Mouse (Mus musculus): Measurements from ENCODE around the gene B3gnt3. TPM values are rescaled to one million over a fixed set of nuclear protein-coding genes. Genes with fewer than 3 reads are reported as not detected.
"Not testable (repeated sequence)": the region's sequence is repeated elsewhere in the genome, so short reads cannot be mapped to it uniquely, and the experiment has no call there.

B3gnt3 gene
- polyA plus RNA-seq (2016; fragmentation: Nextera tagmentation; extraction: Ambion mirVana), result 0.54 and 0.67 TPM in 2 replicates

DNA sequence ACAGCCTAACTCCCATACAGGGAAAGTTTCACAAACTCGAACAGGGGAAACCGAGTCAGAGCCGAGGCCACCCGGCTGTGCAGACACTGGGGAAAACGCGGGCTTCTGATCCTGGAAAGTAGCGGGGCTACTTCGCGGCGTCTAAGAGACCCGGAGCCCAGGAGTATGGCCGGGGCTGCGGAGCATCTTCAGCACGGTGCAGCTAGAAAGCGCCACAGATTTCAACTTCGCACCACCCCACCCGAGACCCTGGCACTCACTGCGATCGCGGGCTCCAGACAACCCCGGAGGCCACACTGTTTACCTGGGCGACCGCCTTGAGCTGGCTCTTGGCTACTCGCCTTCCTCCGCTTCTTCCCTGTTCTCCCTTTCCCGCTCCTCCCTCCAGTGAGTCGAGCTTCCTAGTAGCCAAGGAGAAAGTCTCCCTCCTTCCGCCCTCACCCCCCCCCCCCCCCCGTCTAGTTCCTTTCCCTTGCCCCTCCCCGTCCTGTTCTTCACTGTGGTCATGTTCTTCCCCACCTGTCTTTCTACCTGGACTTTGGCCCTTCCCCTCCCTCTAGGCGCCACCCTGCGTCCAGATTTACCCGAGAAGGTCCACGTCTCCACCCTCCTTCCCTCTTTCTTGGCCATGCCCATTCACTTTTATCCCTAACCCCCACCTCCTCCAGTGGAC is at the start of gene B3gnt3:
Gene B3gnt3 (minus strand): TSS at position 376 of the 673 bp plus-strand sequence.
- WGBS, result 16% methylated on average over 31 of the region's 34 CpGs
- no peak for ATAC-seq (ENCODE audit: low FRiP score, low read depth)

DNA sequence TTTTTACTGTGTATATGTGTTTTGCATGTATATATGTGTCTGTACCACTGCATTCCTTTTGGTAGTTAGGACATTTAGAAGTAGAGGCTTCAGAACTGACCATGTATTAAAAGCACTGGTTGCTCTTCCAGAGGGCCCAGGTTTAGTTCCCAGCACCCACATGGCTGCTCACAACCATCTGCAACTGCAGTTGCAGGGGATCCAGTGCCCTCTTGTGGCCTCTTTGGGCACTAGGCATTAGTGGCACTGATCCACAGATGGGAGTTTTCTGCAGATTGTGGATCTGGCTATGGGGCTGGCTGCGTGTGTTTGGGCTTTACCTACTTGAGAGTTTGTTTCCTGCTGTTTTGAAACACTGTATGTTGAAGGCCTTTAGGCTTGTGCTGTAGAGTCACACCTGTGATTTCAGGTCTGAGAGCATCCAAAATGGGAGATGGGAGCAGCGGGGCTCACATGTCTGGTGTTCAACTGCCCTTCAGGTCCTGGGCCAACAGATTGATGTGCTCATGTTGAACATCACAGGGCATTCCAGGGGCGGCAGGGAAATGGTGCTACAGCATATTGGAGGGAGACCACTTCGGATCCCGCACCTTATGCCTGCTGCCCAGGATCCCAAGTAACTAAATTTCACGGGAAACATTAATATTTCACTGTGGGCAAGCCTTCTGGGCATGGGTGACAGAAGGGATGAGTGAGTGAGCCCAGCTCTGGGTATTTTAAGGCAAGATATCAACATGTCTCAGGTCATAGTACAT is 47.9 kb upstream of the B3gnt3 start:
- H3K36me3 ChIP-seq; H3K27me3 ChIP-seq (replicated peaks); H3K9ac ChIP-seq; H3K4me1 ChIP-seq; H3K4me2 ChIP-seq (replicated peaks); H3K27ac ChIP-seq; ATAC-seq (ENCODE audit: low FRiP score, low read depth); H3K4me3 ChIP-seq; H3K9me3 ChIP-seq: not testable (repeated sequence)
- 84% methylated on average over 6 of the region's 6 CpGs for WGBS

More for the DNA sequence above, at the start of gene B3gnt3:
- Histone ChIP-seq H3K4me2 (replicated peaks) (peak within 1 kb of the TSS; percentile 14; the same call in 1 of the 2 replicates), H3K4me1 (peaks cover 8% of the 10 kb centered on the region; the same call in 1 of the 2 replicates), H3K4me3 (no peak within 1 kb of the TSS), H3K27ac (no peak within 1 kb of the TSS), H3K27me3 (replicated peaks) (peaks cover 66% of the 10 kb centered on the region), H3K36me3 (no peaks in the 10 kb centered on the region), H3K9ac (no peak within 1 kb of the TSS), H3K9me3 (no peaks in the 10 kb centered on the region)

DNA sequence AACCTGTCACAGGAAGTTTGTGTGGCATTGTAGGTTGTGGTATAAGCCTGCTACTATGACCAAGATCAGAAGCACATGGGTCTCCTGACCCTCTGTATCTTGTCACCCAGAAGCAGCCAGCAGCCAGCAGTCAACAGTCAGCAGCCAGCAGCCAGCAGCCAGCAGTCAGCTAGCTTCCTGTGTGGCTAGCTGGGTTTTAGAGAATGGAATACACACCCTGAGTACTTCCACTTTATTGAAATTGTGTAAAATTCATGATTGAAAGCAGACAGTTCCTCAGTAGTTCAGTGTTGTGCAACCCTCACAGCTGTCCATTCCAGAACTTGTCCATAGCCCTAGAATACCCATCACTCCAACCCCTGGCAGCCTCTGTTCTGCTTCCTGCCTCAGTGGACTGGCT is 45.5 kb upstream of the B3gnt3 start:
- H3K4me2 ChIP-seq (replicated peaks); ATAC-seq (ENCODE audit: low FRiP score, low read depth); H3K9me3 ChIP-seq; H3K27me3 ChIP-seq (replicated peaks); H3K9ac ChIP-seq; H3K27ac ChIP-seq; H3K36me3 ChIP-seq; H3K4me1 ChIP-seq; H3K4me3 ChIP-seq: not testable (repeated sequence)

DNA sequence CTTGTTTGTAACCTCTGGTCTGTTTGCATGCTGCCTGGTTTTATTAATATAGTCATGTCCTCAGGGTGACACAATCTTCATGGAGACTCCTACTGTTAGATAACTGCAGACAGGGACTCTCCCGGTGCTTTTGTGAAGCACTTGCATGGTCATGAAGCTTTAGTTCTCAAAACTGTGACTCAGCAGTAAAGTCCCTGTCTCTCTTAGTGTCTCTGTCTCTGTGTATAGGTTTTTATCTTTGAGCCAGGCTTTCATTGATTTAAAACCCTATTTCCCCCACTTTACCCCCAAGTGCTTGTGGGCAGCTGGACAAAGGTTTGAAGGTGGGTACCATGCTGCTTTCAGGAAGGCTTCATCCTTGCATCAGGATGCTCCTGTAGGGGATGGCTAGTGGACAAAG is 43.7 kb upstream of the B3gnt3 start:
- Histone ChIP-seq H3K27me3 (replicated peaks) (0 out of 2 replicates have a peak, but pooled peaks cover 5% of the 10 kb centered on the region), H3K4me1 (peaks cover 7% of the 10 kb centered on the region), H3K36me3 (no peaks in the 10 kb centered on the region), H3K9ac (no peak overlapping the region), H3K27ac (no peak overlapping the region), H3K9me3 (no peaks in the 10 kb centered on the region), H3K4me3 (no peak overlapping the region), H3K4me2 (replicated peaks) (no peak overlapping the region)
- ATAC-seq (ENCODE audit: low FRiP score, low read depth), result no peak
- 81% methylated on average over 1 of the region's 1 CpGs for WGBS

DNA sequence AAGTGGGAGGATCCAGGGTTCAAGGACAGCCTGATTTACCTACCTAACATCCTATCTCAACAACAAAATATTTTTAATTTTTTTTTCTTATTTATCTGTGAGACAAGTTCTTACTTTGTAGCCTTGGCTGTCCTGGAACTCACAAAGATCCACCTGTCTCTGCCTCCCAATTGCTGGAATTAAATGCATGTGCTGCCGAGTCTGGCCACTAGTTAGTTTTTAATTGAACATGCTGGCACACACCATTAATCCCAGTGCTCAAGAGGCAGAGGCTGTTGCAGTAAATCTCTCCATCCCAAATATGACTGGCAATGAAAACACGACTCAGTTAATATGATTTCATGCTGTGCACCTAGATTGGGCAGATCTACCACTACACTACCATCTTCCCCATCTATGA is 41.2 kb upstream of the B3gnt3 start:
- H3K9me3 ChIP-seq, result no peaks in the 10 kb centered on the region
- no peak overlapping the region for H3K4me2 ChIP-seq (replicated peaks)
- no peak overlapping the region for H3K27ac ChIP-seq
- H3K9ac ChIP-seq, result no peak overlapping the region
- no peak overlapping the region for H3K4me3 ChIP-seq
- ATAC-seq (ENCODE audit: low FRiP score, low read depth), result no peak
- H3K4me1 ChIP-seq, result peaks cover 7% of the 10 kb centered on the region
- H3K36me3 ChIP-seq, result no peaks in the 10 kb centered on the region
- 0 out of 2 replicates have a peak, but pooled peaks cover 5% of the 10 kb centered on the region for H3K27me3 ChIP-seq (replicated peaks)
- 47% methylated on average over 2 of the region's 2 CpGs for WGBS

DNA sequence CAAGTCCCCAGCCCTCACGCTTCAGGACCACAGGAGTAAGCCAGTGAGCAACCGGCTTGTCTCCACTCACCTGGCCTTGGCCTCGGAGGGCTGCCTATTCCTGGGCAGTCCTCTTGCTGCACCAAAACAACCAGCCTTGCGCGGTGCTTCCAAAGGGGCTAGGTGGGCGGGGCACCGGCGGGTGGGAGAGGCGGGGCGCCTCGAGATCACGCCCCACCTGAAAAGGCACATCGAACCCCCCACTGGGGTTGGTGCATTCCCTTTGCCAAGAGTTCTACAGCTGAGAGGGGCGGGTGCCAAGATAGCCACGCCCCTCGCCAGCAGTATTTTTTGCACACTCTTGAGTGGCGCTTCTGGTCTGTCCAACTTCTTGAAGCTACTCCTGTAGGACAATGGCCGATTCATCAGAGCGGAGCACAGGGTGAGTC is 40.1 kb upstream of the B3gnt3 start:
- H3K4me1 ChIP-seq, result peaks cover 7% of the 10 kb centered on the region
- no peak overlapping the region for H3K4me3 ChIP-seq
- H3K9me3 ChIP-seq, result no peaks in the 10 kb centered on the region
- H3K27ac ChIP-seq, result no peak overlapping the region
- no peak overlapping the region for H3K9ac ChIP-seq
- H3K36me3 ChIP-seq, result no peaks in the 10 kb centered on the region
- H3K27me3 ChIP-seq (replicated peaks), result 0 out of 2 replicates have a peak, but pooled peaks cover 5% of the 10 kb centered on the region
- WGBS, result 7% methylated on average over 19 of the region's 19 CpGs
- no peak for ATAC-seq (ENCODE audit: low FRiP score, low read depth)
- H3K4me2 ChIP-seq (replicated peaks), result peak overlapping the region; percentile 54

DNA sequence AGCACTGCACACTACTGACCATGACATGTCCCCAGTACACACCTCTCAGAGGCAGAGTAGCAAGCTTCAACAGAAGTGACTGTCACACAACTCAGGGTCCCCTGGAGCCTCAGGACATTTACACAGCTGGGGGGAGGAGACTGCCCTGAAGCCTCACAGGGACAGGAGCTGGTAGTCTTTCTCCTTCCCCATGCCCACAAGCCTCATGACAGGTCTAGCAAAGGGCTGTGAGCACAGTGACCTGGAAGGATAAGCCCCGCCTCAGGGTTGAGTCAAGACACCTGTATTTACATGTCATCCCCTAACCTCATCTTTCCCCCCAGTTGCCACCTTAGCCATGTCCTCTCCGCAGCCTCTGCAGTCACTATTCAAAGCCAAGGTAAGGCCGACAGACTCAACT is 39.6 kb upstream of the B3gnt3 start:
- no peak overlapping the region for H3K9ac ChIP-seq
- H3K4me3 ChIP-seq, result no peak overlapping the region
- H3K36me3 ChIP-seq, result no peaks in the 10 kb centered on the region
- no peak; the same call in 1 of the 2 replicates for ATAC-seq (ENCODE audit: low FRiP score, low read depth)
- peaks cover 7% of the 10 kb centered on the region for H3K4me1 ChIP-seq
- 0 out of 2 replicates have a peak, but pooled peaks cover 5% of the 10 kb centered on the region for H3K27me3 ChIP-seq (replicated peaks)
- H3K4me2 ChIP-seq (replicated peaks), result peak overlapping the region; percentile 54
- 35% methylated on average over 3 of the region's 3 CpGs for WGBS
- H3K27ac ChIP-seq, result no peak overlapping the region
- H3K9me3 ChIP-seq, result no peaks in the 10 kb centered on the region

DNA sequence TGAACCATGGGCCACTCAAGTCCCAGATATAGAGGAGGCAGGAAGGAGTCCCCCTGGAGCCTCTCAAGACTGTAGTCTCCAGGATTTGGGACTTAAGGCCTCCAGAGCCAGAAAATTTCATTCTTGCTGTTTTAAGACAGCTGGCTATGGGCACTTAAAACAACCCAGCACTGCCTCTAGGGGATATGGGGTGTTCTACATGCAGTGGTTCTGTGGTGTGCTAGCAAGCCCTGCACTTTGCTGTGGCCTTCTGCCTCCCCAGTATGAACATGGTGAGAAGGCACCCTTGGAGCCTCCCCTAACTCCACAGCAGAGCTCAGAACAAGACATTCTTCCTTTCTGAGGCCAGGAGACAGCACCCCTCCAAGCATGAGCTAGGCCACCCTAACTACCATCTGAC is 36.7 kb upstream of the B3gnt3 start:
- H3K36me3 ChIP-seq; ATAC-seq (ENCODE audit: low FRiP score, low read depth); H3K4me2 ChIP-seq (replicated peaks); H3K27ac ChIP-seq; H3K9ac ChIP-seq; H3K9me3 ChIP-seq; H3K4me1 ChIP-seq; H3K4me3 ChIP-seq; H3K27me3 ChIP-seq (replicated peaks): not testable (repeated sequence)

DNA sequence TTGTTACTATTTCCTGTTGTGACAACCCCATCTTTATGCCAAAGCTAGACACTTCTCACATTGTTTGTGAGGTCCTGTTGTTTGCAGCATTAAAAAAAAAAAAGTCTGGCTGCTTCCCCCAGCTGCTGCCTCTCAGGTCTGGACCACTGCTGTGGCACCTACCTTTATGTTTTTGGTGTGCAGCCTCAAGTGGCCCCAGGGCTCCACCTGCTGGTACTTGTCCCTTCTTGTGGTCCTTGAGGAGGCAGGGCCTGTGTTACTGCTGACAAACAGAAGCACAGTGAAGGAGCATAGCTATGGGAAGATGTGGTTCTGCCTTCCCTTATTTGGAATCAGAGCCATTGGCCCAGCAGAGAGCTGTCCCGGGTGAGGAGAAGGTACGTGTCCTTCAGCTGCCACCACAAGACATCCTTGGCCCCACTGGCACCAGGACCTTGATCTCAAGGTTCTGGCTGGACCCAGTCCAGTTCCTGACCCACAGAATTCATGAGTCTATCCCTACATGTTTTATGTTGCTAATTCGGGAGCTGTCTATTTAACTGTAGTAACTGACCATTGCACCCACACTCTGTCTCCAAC is 30.2 kb upstream of the B3gnt3 start:
- ATAC-seq (ENCODE audit: low FRiP score, low read depth), result no peak
- Histone ChIP-seq H3K4me2 (replicated peaks) (no peak overlapping the region), H3K36me3 (no peaks in the 10 kb centered on the region), H3K4me3 (no peak overlapping the region), H3K4me1 (peaks cover 7% of the 10 kb centered on the region; the same call in 1 of the 2 replicates), H3K9ac (no peak overlapping the region), H3K27ac (no peak overlapping the region), H3K9me3 (no peaks in the 10 kb centered on the region), H3K27me3 (replicated peaks) (no peaks in the 10 kb centered on the region; the same call in 1 of the 2 replicates)
- 57% methylated on average over 3 of the region's 3 CpGs for WGBS

DNA sequence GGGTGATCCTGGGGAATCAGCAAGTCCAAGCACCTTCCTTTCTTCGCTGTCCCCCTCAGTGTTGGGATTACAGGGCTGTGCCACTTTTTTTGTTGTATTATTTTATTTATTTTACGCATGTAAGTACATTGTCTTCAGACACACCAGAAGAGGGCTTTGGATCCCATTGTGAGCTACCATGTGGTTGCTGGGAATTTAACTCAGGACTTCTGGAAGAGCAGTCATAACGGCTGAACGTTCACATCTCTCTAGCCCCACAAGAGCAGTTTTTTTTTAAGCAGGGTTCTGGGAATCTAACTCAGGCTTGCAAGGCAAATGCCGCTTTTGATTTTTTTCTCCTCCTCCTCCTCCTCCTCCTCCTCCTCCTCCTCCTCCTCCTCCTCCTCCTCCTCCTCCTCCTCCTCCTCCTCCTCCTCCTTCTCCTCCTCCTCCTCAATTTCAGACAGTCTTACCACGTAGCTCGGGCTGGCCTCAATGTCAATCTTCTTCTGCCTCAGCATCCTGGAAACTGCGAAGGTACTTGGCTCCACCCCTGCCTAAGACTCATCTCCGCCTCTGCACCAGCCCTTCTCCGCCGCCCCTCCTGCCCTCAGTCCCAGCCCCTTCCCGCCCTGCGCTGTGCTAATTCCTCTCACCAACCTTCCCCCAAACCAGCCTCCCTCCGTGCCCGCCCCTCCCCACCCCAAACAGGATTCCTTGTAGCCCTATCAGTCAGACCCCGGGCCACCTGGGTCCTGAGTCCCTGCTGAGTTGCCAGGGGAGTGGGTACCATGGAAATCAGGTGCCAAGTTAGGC is 27.4 kb upstream of the B3gnt3 start:
- Histone ChIP-seq H3K27ac (no peak overlapping the region), H3K9ac (peak overlapping the region; percentile 54), H3K36me3 (no peaks in the 10 kb centered on the region), H3K9me3 (no peaks in the 10 kb centered on the region), H3K4me1 (peaks cover 7% of the 10 kb centered on the region; the same call in 1 of the 2 replicates), H3K4me2 (replicated peaks) (peak overlapping the region; percentile 64), H3K4me3 (peak overlapping the region; percentile 29; the same call in 1 of the 2 replicates), H3K27me3 (replicated peaks) (no peaks in the 10 kb centered on the region; the same call in 1 of the 2 replicates)
- WGBS, result 5% methylated on average over 15 of the region's 16 CpGs
- peak; percentile 12; the same call in 1 of the 2 replicates for ATAC-seq (ENCODE audit: low FRiP score, low read depth)

DNA sequence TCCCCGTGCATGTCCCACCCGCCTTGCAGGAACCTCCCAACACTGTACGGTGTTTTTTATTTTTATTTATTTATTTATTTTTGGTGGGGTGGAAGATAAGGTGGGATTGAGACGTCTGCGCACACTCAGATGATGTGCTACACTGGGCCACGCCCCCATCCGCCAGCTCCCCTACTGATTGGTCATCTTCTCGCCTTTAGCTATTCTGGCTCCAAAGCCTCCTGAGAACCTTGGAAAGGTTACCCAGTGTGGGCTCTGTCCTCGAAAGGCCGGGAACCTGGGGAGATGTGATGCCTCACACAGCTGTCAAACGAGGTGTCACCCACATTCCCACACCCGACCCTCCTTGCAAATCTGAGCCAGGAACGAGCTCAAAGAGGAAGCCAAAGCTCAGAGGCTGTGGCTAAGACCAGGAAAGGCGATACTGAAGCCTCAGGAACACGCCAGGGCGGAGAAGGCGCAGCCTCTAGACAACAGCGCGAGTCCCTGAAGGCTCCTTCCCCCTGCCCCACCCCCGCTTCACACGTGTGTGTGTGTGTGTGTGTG is 26.7 kb upstream of the B3gnt3 start:
- Histone ChIP-seq H3K27ac (peak overlapping the region; percentile 59; the same call in 1 of the 2 replicates), H3K27me3 (replicated peaks) (no peaks in the 10 kb centered on the region; the same call in 1 of the 2 replicates), H3K9ac (peak overlapping the region; percentile 54), H3K36me3 (no peaks in the 10 kb centered on the region), H3K4me2 (replicated peaks) (peak overlapping the region; percentile 64), H3K4me3 (peak overlapping the region; percentile 29), H3K4me1 (peaks cover 7% of the 10 kb centered on the region; the same call in 1 of the 2 replicates), H3K9me3 (no peaks in the 10 kb centered on the region)
- 7% methylated on average over 20 of the region's 21 CpGs for WGBS
- ATAC-seq (ENCODE audit: low FRiP score, low read depth), result peak; percentile 56

All from neural tube, embryonic 12.5 days (tissue).